In genomic region chr2:72145281-72145875, GRCm38 (mm10) we compare ENCODE assay signal across 11 mouse cellular contexts.
DNase-seq lines count a peak whose midpoint lies in the region; ATAC-seq and TF ChIP-seq lines count a peak whose summit lies in the region.
"Had no signal": no experiment of that assay in that cellular context is flagged by ENCODE, and none has a peak within 500 bp of the region (broad histone marks: within the 10 kb centered on the region; RNA-seq: fewer than 3 reads in every experiment).

No protein-coding gene starts in this region.

- no peak for TF ChIP-seq POLR2A in limb, embryonic 14.5 days (IDR thresholded peaks at IDR 0.05; ENCODE audit: borderline replicate concordance, extremely low read depth, insufficient read depth, insufficient read length)

- H3K9ac ChIP-seq in limb, embryonic 14.5 days (ENCODE audit: low read depth, low read length, severe bottlenecking) = no peak overlapping the region
- H3K9ac ChIP-seq: midbrain, embryonic 12.5 days had no signal

- no peak for ATAC-seq in limb, embryonic 14.5 days (ENCODE audit: low FRiP score, low read depth)
- peak; percentile 24 for ATAC-seq in activated CD4-positive, CD25-positive, alpha-beta regulatory T cell, adult 4 months
- ATAC-seq in monocyte, adult 5-6 weeks (replicated peaks; ENCODE audit: insufficient number of reproducible peaks, low FRiP score, low TSS enrichment, poor library complexity, severe bottlenecking) = no peak
- ATAC-seq: forebrain, embryonic 16.5 days had no signal

- peaks cover 23% of the 10 kb centered on the region for H3K4me1 ChIP-seq in limb, embryonic 14.5 days (ENCODE audit: control insufficient read depth, insufficient read depth, low read length)
- peaks cover 17% of the 10 kb centered on the region for H3K4me1 ChIP-seq in limb, embryonic 10.5 days

- H3K27ac ChIP-seq in limb, embryonic 14.5 days (replicated peaks; ENCODE audit: low read depth, low read length) = peak overlapping the region; percentile 19; the same call in 1 of the 2 replicates
- H3K27ac ChIP-seq in limb, embryonic 10.5 days = no peak overlapping the region
- H3K27ac ChIP-seq: midbrain, embryonic 12.5 days had no signal

- H3K27me3 ChIP-seq in limb, embryonic 14.5 days (ENCODE audit: control insufficient read depth, insufficient read depth, low read length) = no peaks in the 10 kb centered on the region
- H3K27me3 ChIP-seq in limb, embryonic 10.5 days (ENCODE audit: low read depth, poor library complexity, severe bottlenecking) = peaks cover under 1% of the 10 kb centered on the region; the same call in 1 of the 2 replicates

- no peak overlapping the region for H3K4me3 ChIP-seq in limb, embryonic 14.5 days (replicated peaks; ENCODE audit: low read length)
- no peak overlapping the region for H3K4me3 ChIP-seq in limb, embryonic 10.5 days
- H3K4me3 ChIP-seq: midbrain, embryonic 12.5 days had no signal

- H3K36me3 ChIP-seq in limb, embryonic 14.5 days (ENCODE audit: control insufficient read depth, insufficient read depth, low read length) = no peaks in the 10 kb centered on the region
- H3K36me3 ChIP-seq in limb, embryonic 10.5 days = no peaks in the 10 kb centered on the region
- H3K36me3 ChIP-seq: midbrain, embryonic 12.5 days had no signal

- H3K4me2 ChIP-seq in limb, embryonic 14.5 days (replicated peaks; ENCODE audit: low read depth, low read length, severe bottlenecking) = no peak overlapping the region
- H3K4me2 ChIP-seq: heart, embryonic 11.5 days; midbrain, embryonic 12.5 days had no signal

- WGBS in limb, embryonic 14.5 days = 76% methylated on average over 11 of the region's 11 CpGs
- 87% methylated on average over 11 of the region's 11 CpGs for WGBS in limb, embryonic 10.5 days

- no peak for DNase-seq in limb, embryonic 14.5 days (ENCODE audit: low spot score)
- no peak for DNase-seq in limb, embryonic 10.5 days (ENCODE audit: low spot score)
- DNase-seq in induced T-regulatory cell, adult 2 months (ENCODE audit: low read depth) = peak; percentile 47
- peak; percentile 60 for DNase-seq in thymus, postnatal 0 days (ENCODE audit: low spot score)
- DNase-seq in cerebellum, adult 18-20 months = no peak
- DNase-seq: cerebellum, adult 8-10 months had no signal

- no peaks in the 10 kb centered on the region for H3K9me3 ChIP-seq in limb, embryonic 14.5 days (ENCODE audit: control insufficient read depth, low read length)
- H3K9me3 ChIP-seq in limb, embryonic 10.5 days (replicated peaks) = no peaks in the 10 kb centered on the region
- H3K9me3 ChIP-seq: midbrain, embryonic 12.5 days had no signal

Comparison
In these comparisons a context has a peak if more than half of its experiments do, and no peak if none do; other contexts are left out.
1. DNase-seq: peak in induced T-regulatory cell, adult 2 months (single experiment) and thymus, postnatal 0 days (single experiment); none in limb, embryonic 14.5 days (single experiment), limb, embryonic 10.5 days (single experiment) and cerebellum, adult 18-20 months (0 of 2).